Mouse (Mus musculus): Measurements from ENCODE around the gene Cd109. TPM values are rescaled to one million over a fixed set of nuclear protein-coding genes. Genes with fewer than 3 reads are reported as not detected.

Cd109 gene
- total and polyA plus RNA-seq, 3 experiments = not detected

- no peak overlapping the region for H3K9ac ChIP-seq (ENCODE audit: control insufficient read depth, low read depth, low read length, poor library complexity, severe bottlenecking)
- H3K36me3 ChIP-seq (ENCODE audit: control insufficient read depth in 1 of 2, insufficient read depth in 2 of 2, low read length in 2 of 2) = no peaks in the 10 kb centered on the region
- no peak for DNase-seq (ENCODE audit: low read depth, low spot score)
- peaks cover 2 to 7% of the 10 kb centered on the region in 2 experiments; a peak in 2 of 4 replicates for H3K27me3 ChIP-seq (ENCODE audit: control insufficient read depth in 1 of 2, insufficient read depth in 2 of 2, low read length in 2 of 2)
- H3K9me3 ChIP-seq (replicated peaks; ENCODE audit: insufficient read depth, low read length) = no peaks in the 10 kb centered on the region
- no peak for TF ChIP-seq SIN3A (IDR thresholded peaks at IDR 0.05; ENCODE audit: low read length)
- TF ChIP-seq UBTF (IDR thresholded peaks at IDR 0.05; ENCODE audit: borderline replicate concordance, insufficient read depth, low read depth, low read length) = no peak
- TF ChIP-seq ZC3H11A (IDR thresholded peaks at IDR 0.05; ENCODE audit: low read depth, low read length) = no peak
- TF ChIP-seq CTCF (IDR thresholded peaks at IDR 0.05 in 2 of 3, conservative IDR thresholded peaks at IDR 0.05 in 1 of 3; ENCODE audit: control insufficient read depth in 1 of 3, insufficient read depth in 1 of 3, low read depth in 2 of 3, low read length in 3 of 3, poor library complexity in 1 of 3, severe bottlenecking in 1 of 3) = no peak
- no peak for TF ChIP-seq MAX (IDR thresholded peaks at IDR 0.05; ENCODE audit: low read length)
- TF ChIP-seq NRF1 (IDR thresholded peaks at IDR 0.05; ENCODE audit: insufficient read depth, low read depth, low read length, poor library complexity, severe bottlenecking) = no peak
- TF ChIP-seq USF1 (IDR thresholded peaks at IDR 0.05; ENCODE audit: low read depth, low read length) = no peak
- no peak for TF ChIP-seq EP300 (IDR thresholded peaks at IDR 0.05; ENCODE audit: low read depth in 1 of 2, low read length in 2 of 2)
- no peak for TF ChIP-seq TCF12 (IDR thresholded peaks at IDR 0.05; ENCODE audit: low read depth, low read length)
- no peak for TF ChIP-seq MAZ (IDR thresholded peaks at IDR 0.05; ENCODE audit: low read depth, low read length)
- TF ChIP-seq CHD2 (IDR thresholded peaks at IDR 0.05; ENCODE audit: low read length) = no peak
- TF ChIP-seq ZNF384 (IDR thresholded peaks at IDR 0.05; ENCODE audit: low read depth, low read length) = no peak
- no peak for TF ChIP-seq MYC (IDR thresholded peaks at IDR 0.05; ENCODE audit: low read depth, low read length)
- no peak for TF ChIP-seq ZMIZ1 (IDR thresholded peaks at IDR 0.05; ENCODE audit: low read depth, low read length)
- no peak for TF ChIP-seq BHLHE40 (IDR thresholded peaks at IDR 0.05; ENCODE audit: borderline replicate concordance, low read depth, low read length)
- no peak for TF ChIP-seq RCOR1 (IDR thresholded peaks at IDR 0.05; ENCODE audit: low read depth, low read length)
- no peak for TF ChIP-seq RAD21 (IDR thresholded peaks at IDR 0.05; ENCODE audit: low read depth, low read length)
- no peak for TF ChIP-seq HCFC1 (IDR thresholded peaks at IDR 0.05; ENCODE audit: low read depth, low read length)
- TF ChIP-seq MEF2A (IDR thresholded peaks at IDR 0.05; ENCODE audit: extremely low read depth, insufficient replicate concordance, low read depth, low read length, poor library complexity, severe bottlenecking) = no peak
- no peak overlapping the region for H3K27ac ChIP-seq (ENCODE audit: control insufficient read depth, low read depth, low read length)
- no peaks in the 10 kb centered on the region for H3K79me2 ChIP-seq (ENCODE audit: control insufficient read depth, insufficient read depth, low read length, poor library complexity)
- H3K4me3 ChIP-seq (ENCODE audit: control insufficient read depth in 1 of 2, insufficient read depth in 1 of 2, low read depth in 2 of 2, low read length in 2 of 2) = no peak overlapping the region
- H3K4me1 ChIP-seq (ENCODE audit: control insufficient read depth in 1 of 2, insufficient read depth in 2 of 2, low read length in 2 of 2) = no peaks in the 10 kb centered on the region
These were observed 56.2 kb downstream of the Cd109 start for GRCm38 (mm10) chr9:78671446-78671985.

GRCm38 (mm10) chr9:78700691-78701090 is 85.3 kb downstream of the Cd109 start:
- Histone ChIP-seq H3K27ac (ENCODE audit: control insufficient read depth, low read depth, low read length) (no peak overlapping the region), H3K36me3 (ENCODE audit: control insufficient read depth in 1 of 2, insufficient read depth in 2 of 2, low read length in 2 of 2) (no peaks in the 10 kb centered on the region), H3K9ac (ENCODE audit: control insufficient read depth, low read depth, low read length, poor library complexity, severe bottlenecking) (no peak overlapping the region), H3K79me2 (ENCODE audit: control insufficient read depth, insufficient read depth, low read length, poor library complexity) (no peaks in the 10 kb centered on the region), H3K9me3 (replicated peaks; ENCODE audit: insufficient read depth, low read length) (no peaks in the 10 kb centered on the region), H3K27me3 (ENCODE audit: control insufficient read depth in 1 of 2, insufficient read depth in 2 of 2, low read length in 2 of 2) (peaks cover 0 to 8% of the 10 kb centered on the region in 2 experiments; a peak in 3 of 4 replicates), H3K4me3 (ENCODE audit: control insufficient read depth in 1 of 2, insufficient read depth in 1 of 2, low read depth in 2 of 2, low read length in 2 of 2) (no peak overlapping the region), H3K4me1 (ENCODE audit: control insufficient read depth in 1 of 2, insufficient read depth in 2 of 2, low read length in 2 of 2) (no peaks in the 10 kb centered on the region)
- DNase-seq (ENCODE audit: low read depth, low spot score) = peak; percentile 65
- TF ChIP-seq CTCF (IDR thresholded peaks at IDR 0.05 in 2 of 3, conservative IDR thresholded peaks at IDR 0.05 in 1 of 3; ENCODE audit: control insufficient read depth in 1 of 3, insufficient read depth in 1 of 3, low read depth in 2 of 3, low read length in 3 of 3, poor library complexity in 1 of 3, severe bottlenecking in 1 of 3) (peak; percentile 71 to 88 (median 75)), CHD2 (IDR thresholded peaks at IDR 0.05; ENCODE audit: low read length) (no peak), SMC3 (IDR thresholded peaks at IDR 0.05; ENCODE audit: low read depth, low read length) (peak; percentile 64), ZC3H11A (IDR thresholded peaks at IDR 0.05; ENCODE audit: low read depth, low read length) (peak; percentile 11; the same call in 1 of the 2 replicates), ELF1 (IDR thresholded peaks at IDR 0.05; ENCODE audit: low read depth, low read length) (no peak), RAD21 (IDR thresholded peaks at IDR 0.05; ENCODE audit: low read depth, low read length) (peak; percentile 34), GATA1 (IDR thresholded peaks at IDR 0.05; ENCODE audit: low read depth, low read length) (peak; percentile 51; the same call in 1 of the 2 replicates)
